Mouse (Mus musculus) ES-E14 (cell line): ENCODE results near the gene Erh.

Experiments used
- CHD2 ChIP-seq: IDR thresholded peaks from 2 replicates; pipeline ENCODE4 v1.6.1; 2014; ENCODE audit warnings: mild to moderate bottlenecking, low read depth, low read length, inconsistent platforms
- HCFC1 ChIP-seq: IDR thresholded peaks from 2 replicates; pipeline ENCODE4 v1.6.1; 2012; ENCODE audit warnings: low read length, inconsistent platforms, borderline replicate concordance; ENCODE audit not compliant: insufficient read depth
- MAFK ChIP-seq: IDR thresholded peaks from 2 replicates; pipeline ENCODE4 v1.6.1; 2014; ENCODE audit warnings: mild to moderate bottlenecking, low read depth, low read length, inconsistent platforms; ENCODE audit not compliant: insufficient read depth
- ZC3H11A ChIP-seq: IDR thresholded peaks from 2 replicates; pipeline ENCODE4 v1.6.1; 2012; ENCODE audit warnings: low read depth, mild to moderate bottlenecking, inconsistent platforms, low read length, borderline replicate concordance
- ZNF384 ChIP-seq: IDR thresholded peaks from 2 replicates; pipeline ENCODE4 v1.6.1; 2012; ENCODE audit warnings: low read depth, low read length, inconsistent platforms

GRCm38 (mm10) chr12:80689696-80690095 lies 45.6 kb upstream of the Erh start:
- TF ChIP-seq CHD2 (no peak), MAFK (no peak), HCFC1 (no peak), ZNF384 (no peak), ZC3H11A (no peak)
